Mouse (Mus musculus) left cerebral cortex, adult 8-10 months (tissue): Measurements from ENCODE around the gene Nmur1. TPM values are rescaled to one million over a fixed set of nuclear protein-coding genes. Genes with fewer than 3 reads are reported as not detected.
A peak's percentile ranks its signal among the peaks of the same experiment; 100 is the strongest.

Experiments used
- DNase-seq, 2 experiments: peaks; one replicate each; pipeline ENCODE4 v3.0.0; 2022; ENCODE audit warnings: low spot score in 2 of 2
- total RNA-seq, 4 experiments: library from RNA; stranded (reverse); gene quantifications; 2 replicates each; pipeline ENCODE4 v1.2.4; 2022

Nmur1 gene
- total RNA-seq, 4 experiments from 2014 or later: 0.37 to 0.59 TPM; not detected in 2

DNA sequence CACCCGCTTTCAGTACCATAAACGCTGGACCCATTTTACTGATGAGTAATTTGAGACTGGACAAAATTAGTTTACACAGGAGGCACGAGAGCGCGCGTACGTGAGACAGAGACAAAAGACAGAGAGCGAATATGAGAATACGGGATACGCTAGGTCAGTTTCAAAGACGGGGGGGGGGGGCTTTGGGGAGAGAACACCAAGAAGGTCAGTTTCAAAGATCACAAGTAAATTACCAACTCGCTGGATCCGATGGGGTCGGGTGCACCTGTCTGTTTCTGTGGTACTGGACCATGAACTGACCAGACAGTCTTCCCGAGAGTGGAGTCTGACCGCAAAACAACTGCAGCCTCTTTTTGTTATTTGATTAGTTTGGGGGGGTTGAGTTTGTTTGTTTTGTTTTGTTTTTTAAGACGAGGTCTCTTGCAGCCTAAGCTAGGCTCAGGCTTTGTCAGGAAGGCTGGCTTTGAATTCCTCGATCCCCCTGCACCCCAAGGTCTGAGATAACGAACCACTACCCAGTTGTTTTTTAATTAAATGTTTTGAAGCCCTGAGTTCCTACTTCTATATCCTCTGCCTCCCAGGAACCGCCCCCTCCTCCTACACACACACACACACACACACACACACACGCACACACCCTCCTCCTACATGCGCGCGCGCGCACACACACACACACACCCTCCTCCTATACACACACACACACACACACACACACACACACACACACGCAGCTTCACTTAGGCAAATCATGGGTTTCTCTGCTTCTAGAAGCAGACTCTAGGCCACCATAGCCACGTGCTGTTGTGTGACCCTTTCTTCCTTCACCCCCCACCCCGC is 15.1 kb upstream of the Nmur1 start:
- peak in 1 of 2 experiments; percentile 67 for DNase-seq

DNA sequence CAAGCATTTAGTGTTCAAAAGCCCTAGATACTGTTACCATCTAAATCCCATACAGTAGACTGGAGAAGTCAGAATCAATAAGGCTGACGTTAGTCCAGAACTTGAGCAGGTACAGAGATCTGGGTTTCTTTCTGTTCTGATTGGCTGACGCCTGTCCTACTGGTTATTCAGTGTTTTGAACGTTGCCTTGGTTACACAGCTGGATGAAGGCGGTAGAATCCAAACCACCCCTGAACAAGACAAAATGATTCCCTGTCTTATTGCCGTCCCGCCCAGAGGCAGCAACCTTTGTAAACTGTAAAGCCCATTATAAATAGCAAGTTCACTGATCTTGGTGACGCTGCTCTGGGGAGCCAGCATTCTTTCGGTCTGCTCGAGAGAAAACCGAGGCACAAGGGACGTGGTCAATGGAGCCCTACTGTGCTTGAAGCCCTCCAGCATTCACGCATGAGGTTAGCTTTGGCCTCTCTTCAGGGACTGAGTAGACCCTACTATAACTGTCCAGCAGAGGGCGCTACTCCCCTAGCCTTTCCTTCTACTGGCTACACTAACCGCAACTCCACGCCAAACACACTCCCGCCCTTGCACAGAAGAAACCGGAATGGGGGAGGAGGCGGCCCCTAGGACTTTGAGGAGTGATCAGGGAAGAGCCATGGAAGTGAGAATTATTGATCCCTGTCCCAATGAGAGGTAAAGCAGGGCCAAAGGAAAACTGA is 14.3 kb upstream of the Nmur1 start:
- DNase-seq: peak; percentile 73 to 86

DNA sequence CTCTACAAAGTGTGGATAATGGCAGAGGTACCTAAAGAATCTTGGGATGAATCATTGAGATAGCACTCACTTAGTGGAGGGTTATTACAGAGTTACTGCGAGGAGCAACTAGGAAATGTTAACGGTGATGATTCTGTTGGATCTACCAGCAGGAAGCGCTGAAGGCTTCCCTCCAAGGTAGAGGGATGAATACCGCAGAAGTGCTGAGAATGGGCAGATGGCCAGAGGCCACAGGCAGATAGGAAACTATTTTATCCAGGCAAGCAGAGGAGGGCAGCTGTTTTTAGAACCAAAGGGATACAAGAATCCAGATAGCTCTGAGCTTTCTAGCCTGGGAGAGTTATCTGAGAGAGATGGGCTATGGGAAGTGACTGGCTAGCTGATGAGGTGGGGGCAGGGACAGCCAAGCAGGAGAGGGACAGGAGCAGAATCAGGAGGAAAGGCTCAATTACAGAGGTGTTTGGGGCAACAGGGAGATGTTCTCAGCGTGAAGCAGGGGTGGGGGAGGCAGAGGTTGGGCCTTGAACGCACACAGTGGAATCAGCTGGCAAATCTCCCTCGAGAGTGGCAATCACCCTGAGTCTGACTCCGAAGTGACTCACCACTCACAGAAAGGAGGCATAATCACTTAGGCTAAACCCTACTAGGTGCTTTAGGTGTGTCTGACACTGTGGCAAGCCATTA is 13.6 kb upstream of the Nmur1 start:
- no peak for DNase-seq

DNA sequence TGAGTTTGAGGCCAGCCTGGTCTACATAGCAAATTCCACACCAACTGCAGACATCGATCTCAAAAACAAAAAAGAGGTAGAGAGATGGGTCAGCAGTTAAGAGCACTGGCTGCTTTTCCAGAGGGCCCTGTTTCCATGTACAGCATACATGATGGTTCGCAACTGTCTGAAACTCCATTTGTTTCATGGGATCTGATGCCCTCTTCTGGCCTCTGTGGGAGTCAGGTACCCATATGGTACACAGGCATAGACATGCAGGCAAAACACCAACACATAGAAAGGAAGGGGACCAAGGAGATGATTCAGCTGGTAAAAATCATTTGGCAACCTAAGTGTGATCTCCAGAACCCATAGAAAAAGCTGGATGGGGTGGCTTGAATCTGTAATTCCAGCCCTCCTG is 12.5 kb upstream of the Nmur1 start:
- no peak for DNase-seq

DNA sequence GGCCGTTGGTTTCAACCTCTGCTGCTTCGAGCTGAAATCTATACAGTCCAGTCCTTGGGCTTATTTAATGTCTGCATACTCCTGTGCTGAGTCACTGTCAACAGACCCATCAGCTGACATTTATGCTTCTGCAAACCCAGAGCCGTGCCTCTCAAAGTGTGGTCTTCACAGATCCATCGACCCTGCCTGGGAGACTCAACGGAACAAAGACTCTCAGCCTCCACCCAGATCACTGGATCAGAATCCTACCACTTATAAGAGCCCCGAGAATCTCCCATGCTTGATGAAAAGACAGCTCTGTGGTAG is 11.9 kb upstream of the Nmur1 start:
- no peak for DNase-seq

DNA sequence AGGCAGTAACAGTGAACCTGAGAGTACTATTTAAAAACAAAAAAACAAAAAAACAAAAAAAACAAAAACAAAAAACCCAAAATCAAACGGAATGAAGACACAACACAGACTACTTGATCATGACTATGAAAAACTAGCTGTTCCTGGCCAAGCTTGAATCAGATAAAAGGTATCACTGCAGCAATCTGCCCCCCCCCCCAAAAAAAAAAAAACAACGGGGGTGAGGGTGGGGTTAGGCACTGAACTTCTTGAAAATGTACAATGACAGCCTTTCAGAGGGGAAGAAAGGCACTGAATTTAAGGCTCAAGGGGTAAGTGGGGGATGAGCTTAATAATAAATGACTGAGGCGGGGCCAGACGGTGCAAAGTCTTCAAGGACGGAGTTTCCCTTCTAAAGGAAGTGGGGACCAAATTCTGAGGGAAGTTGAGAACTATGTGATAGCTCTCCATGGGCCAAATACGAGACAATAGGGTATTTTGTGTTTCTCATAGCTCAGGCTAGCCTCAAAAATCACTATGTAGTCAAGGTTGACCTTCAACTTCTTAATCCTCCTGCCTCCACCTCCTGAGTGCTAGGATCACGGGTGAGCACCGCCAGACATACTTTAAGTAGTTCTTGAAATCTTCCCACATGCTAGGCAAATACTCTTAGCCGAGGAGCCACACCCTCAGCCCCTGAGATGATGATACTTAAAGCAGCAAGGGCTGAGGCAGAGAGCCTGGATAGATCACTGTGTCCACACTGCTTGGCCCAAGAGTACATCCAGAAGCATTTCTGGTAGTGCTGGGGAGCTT is 11.4 kb upstream of the Nmur1 start:
- DNase-seq: no peak

DNA sequence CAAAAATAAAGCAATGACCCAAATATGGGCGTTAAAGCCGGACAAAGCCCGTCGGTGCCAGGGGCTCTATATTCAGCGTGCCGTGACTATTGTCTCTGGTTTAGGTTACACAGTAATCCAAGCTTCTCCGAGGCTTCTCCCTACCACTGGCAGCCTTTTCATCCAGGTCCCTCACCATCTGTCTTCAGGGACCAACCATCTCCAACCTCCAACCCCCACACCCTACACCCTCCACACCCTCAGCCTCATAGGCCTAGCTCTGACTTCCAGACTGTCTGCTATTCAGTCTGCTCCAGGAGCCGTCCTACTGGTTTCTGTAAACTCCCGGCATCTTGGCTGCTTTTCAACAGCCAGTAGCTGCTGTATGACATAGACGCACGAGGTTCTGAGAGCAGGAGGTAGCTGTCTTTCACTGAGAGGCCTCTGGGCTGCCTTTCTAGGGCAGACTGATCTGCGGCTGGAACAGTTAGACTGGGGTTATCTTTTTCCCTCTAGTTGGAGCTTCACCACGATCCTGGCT is 9.3 kb upstream of the Nmur1 start:
- peak; percentile 54 to 87 for DNase-seq

DNA sequence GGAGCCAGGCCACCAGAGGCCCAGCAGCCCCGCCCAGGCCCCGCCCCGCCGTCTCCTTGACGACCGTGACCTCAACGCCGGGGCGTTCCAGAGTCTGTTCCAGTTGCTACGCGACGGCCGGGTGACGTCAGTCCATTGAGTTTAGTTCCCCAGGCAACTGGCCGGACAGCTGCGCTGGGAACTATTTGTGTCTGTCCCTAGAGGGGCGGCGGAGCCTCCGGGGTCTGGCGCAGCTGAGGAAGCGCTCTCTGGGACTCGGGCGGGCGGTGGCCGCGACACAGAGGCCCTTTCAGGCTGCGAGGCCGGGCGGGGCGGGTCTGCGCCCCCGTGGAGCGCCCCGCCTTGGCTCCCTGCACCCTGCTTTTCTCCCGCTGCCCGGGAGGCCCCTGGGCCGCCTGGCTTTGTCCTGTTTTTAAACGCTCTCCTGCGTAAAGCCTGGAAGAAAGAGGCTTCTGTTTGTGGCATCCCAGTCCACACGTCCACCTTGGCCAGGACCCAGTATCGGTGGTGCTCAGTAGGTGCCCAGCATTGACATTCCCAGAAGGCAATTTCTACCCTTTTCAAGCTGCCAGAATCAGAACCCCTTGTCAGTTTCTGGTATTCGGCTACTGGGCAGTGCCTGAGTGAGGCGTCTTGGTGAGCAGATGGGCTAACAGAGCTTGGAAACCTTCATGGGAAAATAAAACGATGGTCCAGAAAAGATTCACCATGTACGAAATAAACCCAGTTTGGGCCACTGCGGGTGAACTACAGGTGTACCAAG is 8.6 kb upstream of the Nmur1 start:
- DNase-seq: peak; percentile 97 to 99

DNA sequence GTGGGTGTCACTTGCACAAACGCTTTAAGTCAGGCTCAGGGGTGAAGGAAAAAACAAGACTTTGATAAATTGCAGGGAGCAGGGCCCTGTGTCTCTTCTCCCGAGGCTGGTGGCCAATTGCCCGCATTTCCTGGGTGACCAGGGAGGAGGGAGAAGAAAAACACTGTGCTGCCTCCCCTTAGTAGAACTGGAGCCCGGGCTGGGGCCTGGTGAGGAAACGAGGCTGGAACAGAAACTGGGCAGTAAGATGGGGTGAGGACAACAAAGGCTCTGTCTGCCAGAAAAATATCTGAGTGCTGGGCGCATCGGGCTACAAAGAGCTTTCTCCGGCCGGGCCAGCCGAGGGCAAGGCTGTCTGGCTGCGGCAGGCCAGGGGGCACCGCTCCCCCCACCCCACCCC is 8.0 kb upstream of the Nmur1 start:
- peak in 1 of 2 experiments; percentile 55 for DNase-seq

DNA sequence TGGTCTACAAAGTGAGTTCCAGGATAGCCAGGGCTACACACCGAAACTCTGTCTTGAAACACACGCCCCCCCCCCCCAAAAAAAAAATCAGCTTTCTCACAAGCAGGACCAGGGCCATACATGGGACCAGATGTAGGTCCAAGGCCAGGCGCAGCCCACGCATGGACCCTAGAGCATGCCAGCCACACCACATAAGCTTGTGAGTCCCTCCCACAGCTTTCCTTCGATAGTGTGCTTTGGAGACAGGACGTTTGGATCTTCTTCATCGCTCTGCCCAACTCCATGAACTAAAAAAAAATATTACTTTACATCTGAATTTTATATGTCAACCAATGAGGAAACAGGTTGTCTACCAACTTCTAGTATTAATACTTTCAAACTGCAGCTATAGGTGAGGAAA is 7.3 kb upstream of the Nmur1 start:
- DNase-seq: no peak

DNA sequence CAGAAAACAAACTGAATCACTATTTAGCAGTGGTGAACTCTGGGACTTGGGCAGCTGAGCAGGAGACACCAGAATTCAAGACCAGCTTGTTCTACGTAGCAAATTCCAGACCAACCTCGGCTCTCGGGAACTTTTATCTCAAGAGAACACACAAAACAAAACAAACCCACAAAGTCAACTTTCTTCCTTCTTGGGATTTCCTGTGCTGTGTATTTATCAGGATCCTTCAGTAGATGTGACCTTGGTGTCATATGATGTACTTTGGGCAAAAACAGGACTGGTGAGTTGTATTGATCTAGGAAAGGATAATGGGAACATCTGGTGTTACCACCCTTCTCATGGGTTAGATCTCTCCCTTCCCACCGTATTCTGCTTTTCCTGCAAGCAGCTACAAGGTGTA is 6.8 kb upstream of the Nmur1 start:
- DNase-seq: no peak

DNA sequence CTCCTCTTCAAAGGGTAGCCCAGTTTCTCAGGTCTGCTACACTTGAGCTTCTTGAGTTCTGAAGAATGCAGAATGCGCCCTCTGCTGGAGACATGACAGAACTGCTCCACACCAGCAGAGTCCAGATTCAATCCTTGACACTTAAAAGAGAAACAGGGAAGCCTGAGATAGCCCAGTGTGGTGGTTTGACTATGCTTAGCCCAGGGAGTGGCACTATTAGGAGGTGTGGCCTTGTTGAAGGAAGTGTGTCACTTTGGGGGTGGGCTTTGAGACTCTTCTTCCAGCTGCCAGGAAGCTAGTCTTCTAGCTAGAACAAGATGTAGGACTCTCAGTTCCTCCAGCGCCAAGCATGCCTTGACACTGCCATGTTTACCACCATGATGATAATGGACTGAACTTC is 4.0 kb upstream of the Nmur1 start:
- peak in 1 of 2 experiments; percentile 56 for DNase-seq

DNA sequence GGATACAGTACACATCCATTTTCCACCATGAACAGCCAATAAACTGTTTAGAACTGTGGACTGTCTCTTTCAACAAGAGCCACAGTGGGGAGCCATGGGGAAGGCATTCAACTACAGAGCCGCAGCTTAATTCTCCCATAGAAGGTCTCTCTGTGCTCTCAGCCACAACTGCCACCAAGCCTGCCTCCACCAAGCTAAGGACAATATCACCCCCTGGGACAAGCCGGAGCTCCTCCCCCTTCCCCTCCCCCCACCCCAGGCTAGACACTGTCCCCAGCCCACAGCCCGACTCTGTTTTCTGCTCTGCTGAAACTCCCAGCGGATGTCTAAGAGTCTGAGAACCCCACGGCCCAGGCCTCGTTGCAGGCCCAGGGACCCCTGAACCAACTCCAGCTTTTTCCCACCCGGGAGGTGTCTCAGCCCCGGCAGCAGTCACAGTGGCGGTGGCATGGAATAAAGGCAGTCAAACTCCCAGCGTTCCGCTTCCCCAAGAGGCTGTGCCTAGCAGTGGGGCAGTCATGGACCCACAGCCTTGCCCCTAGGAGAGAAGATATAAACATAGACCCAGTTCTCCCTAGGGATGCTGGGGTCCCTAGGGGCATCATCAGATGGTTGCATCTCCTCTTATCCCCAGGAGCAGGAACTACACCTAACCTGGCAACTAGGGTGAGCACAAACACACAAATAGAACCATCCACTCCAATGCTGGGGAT is 1.0 kb downstream of the Nmur1 start:
- no peak for DNase-seq

DNA sequence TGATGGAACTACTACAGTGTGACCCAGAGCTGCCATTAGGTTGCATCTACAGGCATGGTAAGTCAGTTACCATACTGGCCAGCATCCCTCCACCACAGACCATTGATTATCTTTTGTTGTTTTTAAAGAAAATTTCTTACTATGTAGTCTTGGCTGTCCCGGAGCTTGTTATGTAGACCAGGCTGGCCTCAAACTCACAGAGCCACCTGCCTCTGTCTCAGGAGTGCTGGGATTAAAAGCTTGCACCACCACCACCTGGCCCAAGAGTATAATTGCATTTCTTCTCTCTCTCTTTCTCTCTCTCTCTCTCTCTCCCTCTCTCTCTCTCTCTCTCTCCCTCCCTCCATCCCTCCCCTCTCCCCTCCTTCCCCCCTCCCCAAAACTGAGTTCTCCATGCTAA is 1.7 kb downstream of the Nmur1 start:
- no peak for DNase-seq

DNA sequence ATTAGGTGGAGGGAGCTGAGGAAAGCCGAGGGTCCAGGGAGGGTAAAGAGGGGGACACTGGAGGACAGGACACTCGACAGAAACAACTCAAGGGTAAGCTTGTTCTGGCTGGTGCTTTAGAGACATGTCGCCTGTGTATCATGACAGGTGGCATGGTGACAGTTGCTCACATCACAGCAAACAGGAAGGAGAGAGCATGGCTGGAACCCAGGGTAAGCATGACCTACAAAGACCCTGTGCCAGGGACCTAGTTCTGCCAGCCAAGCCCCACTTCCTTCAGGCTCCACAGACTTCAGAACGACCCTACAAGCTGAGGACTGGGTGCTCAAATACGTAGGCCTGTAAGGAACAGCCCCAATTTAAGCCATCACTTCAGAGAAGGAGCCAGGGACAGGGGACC is 2.1 kb downstream of the Nmur1 start:
- no peak for DNase-seq

DNA sequence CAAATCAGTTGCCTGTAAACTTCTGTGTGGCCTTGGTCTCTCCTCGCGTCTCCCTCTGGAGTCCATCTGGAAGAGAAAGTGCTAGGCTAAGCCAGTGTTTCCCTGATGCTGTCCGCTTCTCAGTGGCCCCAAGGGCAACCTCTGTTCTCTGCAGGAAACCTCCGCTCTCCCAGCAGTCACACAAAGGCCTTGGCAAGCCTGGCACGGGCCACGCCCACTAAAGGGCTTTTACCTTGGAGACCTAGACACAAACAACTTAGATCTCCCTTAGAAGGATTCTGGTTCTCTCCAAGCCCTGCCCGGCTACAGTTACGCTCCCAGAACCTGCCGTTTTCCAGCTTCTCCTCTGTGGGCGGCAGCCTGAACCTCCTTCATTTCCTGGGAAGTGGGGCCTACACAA is 5.0 kb downstream of the Nmur1 start:
- no peak for DNase-seq

DNA sequence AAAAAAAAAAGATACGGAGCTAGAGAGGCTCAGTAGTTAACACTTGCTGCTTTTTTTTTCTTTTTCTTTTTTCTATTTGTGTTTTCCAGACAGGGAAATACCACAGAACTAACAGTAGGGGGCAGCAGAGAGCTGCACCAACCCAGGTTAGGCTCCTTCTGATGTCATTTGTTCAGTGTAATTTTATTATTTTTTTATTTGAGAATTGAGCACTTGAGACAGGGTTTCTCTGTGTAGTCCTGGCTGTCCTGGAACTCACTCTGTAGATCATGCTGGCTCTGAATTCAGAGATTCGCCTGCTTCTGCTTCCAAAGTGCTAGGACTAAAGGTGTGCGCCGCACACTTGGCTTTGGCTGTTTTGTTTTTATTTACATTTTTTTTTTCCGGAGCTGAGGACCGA is 9.7 kb downstream of the Nmur1 start:
- DNase-seq: no peak

DNA sequence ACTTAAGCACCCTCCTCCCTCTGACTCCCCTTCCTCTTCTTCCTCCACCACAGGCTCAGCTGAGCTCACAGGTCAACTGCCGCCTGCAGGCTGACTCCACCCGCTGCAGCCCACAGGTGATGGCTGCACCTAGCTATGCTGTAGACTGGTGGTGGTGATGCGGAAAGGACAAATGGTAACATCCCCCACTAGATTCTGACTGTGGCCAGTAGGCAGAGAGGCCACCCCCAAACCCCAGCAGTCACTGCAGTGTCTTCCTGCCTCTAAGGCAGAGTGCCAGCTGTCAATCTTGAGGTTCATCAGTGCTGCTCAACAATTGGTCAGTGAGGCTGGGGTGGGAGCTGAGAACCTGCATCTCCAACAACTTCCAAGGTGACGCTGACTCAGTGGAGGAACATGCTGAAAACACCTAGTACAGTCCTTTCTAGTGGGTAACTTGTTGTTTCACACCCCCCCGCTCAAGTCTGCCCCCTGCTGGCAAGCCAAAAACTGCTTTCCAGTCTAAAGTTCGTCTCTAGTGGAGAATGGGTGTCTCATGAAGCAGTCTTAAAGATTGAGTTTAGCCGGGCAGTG is 10.3 kb downstream of the Nmur1 start:
- no peak for DNase-seq

DNA sequence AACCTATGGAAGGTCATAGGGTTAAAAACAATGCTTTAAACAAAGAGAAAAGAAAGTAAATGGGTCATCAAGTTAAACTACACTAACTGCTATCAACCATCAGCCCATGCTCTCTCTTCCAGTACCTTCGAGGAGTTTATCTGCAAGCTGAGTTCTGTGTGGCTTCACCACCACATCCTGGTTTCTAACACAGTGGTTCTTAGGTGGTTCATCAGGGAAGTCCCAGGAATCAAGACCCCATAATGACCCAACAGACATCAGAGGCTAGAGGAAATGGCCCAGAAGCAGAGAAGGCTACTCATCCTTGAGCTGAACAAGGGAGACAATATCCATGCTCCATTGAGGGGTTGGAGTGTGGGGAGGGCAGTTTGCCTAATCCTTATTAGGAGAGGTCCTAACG is 10.9 kb downstream of the Nmur1 start:
- no peak for DNase-seq

DNA sequence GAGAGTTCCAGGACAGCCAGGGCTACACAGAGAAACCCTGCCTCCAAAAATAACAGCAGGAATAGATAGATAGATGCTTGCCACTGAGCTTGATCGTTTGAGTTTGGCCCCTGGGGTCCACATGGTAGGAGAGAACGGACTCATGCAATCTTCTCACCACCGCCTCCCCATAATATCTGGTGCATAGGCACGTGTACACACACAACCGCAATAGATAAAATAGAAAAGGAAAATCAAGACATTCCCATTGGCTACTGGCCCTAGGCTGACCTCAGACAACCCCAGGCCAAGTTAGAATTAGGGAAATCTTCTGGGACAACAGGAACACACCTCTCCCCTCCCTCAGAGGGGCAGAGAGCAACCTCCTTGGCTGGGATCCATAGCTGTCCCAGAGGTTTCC is 11.3 kb downstream of the Nmur1 start:
- DNase-seq: no peak
